Mouse (Mus musculus) kidney, embryonic 16.5 days (tissue): Measurements from ENCODE around the gene Eif2d. TPM values are rescaled to one million over a fixed set of nuclear protein-coding genes. Genes with fewer than 3 reads are reported as not detected.

Source experiments
- ATAC-seq: fragments of 200-750 bp; cut with Nextera tagmentation; 2 replicates; pipeline ENCODE4 v1.8.0; 2017; ENCODE audit warnings: moderate TSS enrichment; ENCODE audit not compliant: low FRiP score, low TSS enrichment
- H3K27ac ChIP-seq: fragments of 300-500 bp; sonication (generic); 2 replicates; pipeline ENCODE4 v1.5.1; 2014; ENCODE audit warnings: low read length
- H3K27me3 ChIP-seq: fragments of 300-500 bp; sonication (generic); 2 replicates; pipeline ENCODE4 v1.6.1; 2014; ENCODE audit warnings: low read length, control low read depth, mixed read lengths; ENCODE audit not compliant: insufficient read depth
- H3K36me3 ChIP-seq: fragments of 300-500 bp; sonication (generic); 2 replicates; pipeline ENCODE4 v1.6.1; 2014; ENCODE audit warnings: low read length, control low read depth, mixed read lengths; ENCODE audit not compliant: insufficient read depth
- H3K4me1 ChIP-seq: fragments of 300-500 bp; sonication (generic); 2 replicates; pipeline ENCODE4 v1.6.1; 2014; ENCODE audit warnings: low read length, control low read depth, mixed read lengths; ENCODE audit not compliant: insufficient read depth
- H3K4me2 ChIP-seq: fragments of 300-500 bp; sonication (generic); replicated peaks from 2 replicates; pipeline ENCODE4 v1.6.1; 2014; ENCODE audit warnings: low read depth, low read length
- H3K4me3 ChIP-seq: fragments of 300-500 bp; sonication (generic); 2 replicates; pipeline ENCODE4 v1.5.1; 2014; ENCODE audit warnings: mild to moderate bottlenecking, low read length
- H3K9ac ChIP-seq: fragments of 300-500 bp; sonication (generic); replicated peaks from 2 replicates; pipeline ENCODE4 v1.6.1; 2014; ENCODE audit warnings: low read length
- H3K9me3 ChIP-seq: fragments of 300-500 bp; sonication (generic); 2 replicates; pipeline ENCODE4 v1.6.1; 2016; ENCODE audit warnings: low read length, control low read depth
- whole genome bisulfite sequencing: fragments of 180-500 bp; shearing (Covaris S2); extraction: QIAGEN DNeasy Blood & Tissue Kit; methylation state at CpG from one replicate; pipeline ENCODE4 v1.1.7; 2014; 5-methylcytosine and 5-hydroxymethylcytosine counted together
- polyA plus RNA-seq: library from polyadenylated mRNA; unstranded; fragments of >200 nt; fragmentation: Nextera tagmentation; extraction: Ambion mirVana; gene quantifications from 2 replicates; pipeline ENCODE4 v1.2.1, GENCODE M21; 2015

Eif2d gene
- polyA plus RNA-seq, 1 experiment from 2014 or later = 70.5 TPM

- no peaks in the 10 kb centered on the region for H3K4me1 ChIP-seq
- H3K9me3 ChIP-seq = no peaks in the 10 kb centered on the region
- H3K27me3 ChIP-seq = no peaks in the 10 kb centered on the region
- 93% methylated on average over 10 of the region's 10 CpGs for WGBS
- no peak overlapping the region for H3K27ac ChIP-seq
- ATAC-seq = no peak
- no peak overlapping the region for H3K4me2 ChIP-seq
- H3K36me3 ChIP-seq = peaks cover 83% of the 10 kb centered on the region
- H3K4me3 ChIP-seq = no peak overlapping the region
- H3K9ac ChIP-seq = no peak overlapping the region
Observed at GRCm38 (mm10) chr1:131167612-131168011, 14.6 kb downstream of the Eif2d start.

GRCm38 (mm10) chr1:131173001-131173400 lies 20.0 kb downstream of the Eif2d start:
- H3K4me2 ChIP-seq = no peak overlapping the region
- H3K36me3 ChIP-seq = peaks cover 56% of the 10 kb centered on the region
- no peaks in the 10 kb centered on the region for H3K9me3 ChIP-seq
- no peak overlapping the region for H3K27ac ChIP-seq
- ATAC-seq = no peak
- WGBS = 78% methylated on average over 7 of the region's 7 CpGs
- no peak overlapping the region for H3K4me3 ChIP-seq
- no peaks in the 10 kb centered on the region for H3K27me3 ChIP-seq
- H3K4me1 ChIP-seq = no peaks in the 10 kb centered on the region
- H3K9ac ChIP-seq = no peak overlapping the region

- no peak overlapping the region for H3K4me2 ChIP-seq
- no peaks in the 10 kb centered on the region for H3K4me1 ChIP-seq
- WGBS = 71% methylated on average over 6 of the region's 6 CpGs
- H3K36me3 ChIP-seq = peaks cover 47% of the 10 kb centered on the region
- H3K4me3 ChIP-seq = no peak overlapping the region
- no peaks in the 10 kb centered on the region for H3K9me3 ChIP-seq
- H3K9ac ChIP-seq = no peak overlapping the region
- ATAC-seq = no peak
- H3K27ac ChIP-seq = 0 out of 2 replicates have a peak overlapping the region, but pooled peaks have one; percentile 13
- H3K27me3 ChIP-seq = no peaks in the 10 kb centered on the region
Observed at GRCm38 (mm10) chr1:131173809-131174208, 20.8 kb downstream of the Eif2d start.

- H3K4me3 ChIP-seq = no peak overlapping the region
- 55% methylated on average over 12 of the region's 12 CpGs for WGBS
- no peak overlapping the region for H3K9ac ChIP-seq
- no peaks in the 10 kb centered on the region for H3K27me3 ChIP-seq
- no peak overlapping the region for H3K27ac ChIP-seq
- peak; percentile 70 for ATAC-seq
- H3K36me3 ChIP-seq = peaks cover 45% of the 10 kb centered on the region
- H3K4me2 ChIP-seq = no peak overlapping the region
- H3K9me3 ChIP-seq = no peaks in the 10 kb centered on the region
- H3K4me1 ChIP-seq = no peaks in the 10 kb centered on the region
Observed at GRCm38 (mm10) chr1:131174299-131174861, 21.4 kb downstream of the Eif2d start.

GRCm38 (mm10) chr1:131175189-131175588 lies 22.2 kb downstream of the Eif2d start:
- no peaks in the 10 kb centered on the region for H3K9me3 ChIP-seq
- 100% methylated on average over 1 of the region's 1 CpGs for WGBS
- H3K36me3 ChIP-seq = peaks cover 38% of the 10 kb centered on the region
- no peak for ATAC-seq
- no peaks in the 10 kb centered on the region for H3K27me3 ChIP-seq
- no peak overlapping the region for H3K4me2 ChIP-seq
- H3K9ac ChIP-seq = no peak overlapping the region
- no peak overlapping the region for H3K27ac ChIP-seq
- H3K4me1 ChIP-seq = no peaks in the 10 kb centered on the region
- no peak overlapping the region for H3K4me3 ChIP-seq

GRCm38 (mm10) chr1:131175819-131176218 lies 22.8 kb downstream of the Eif2d start:
- H3K36me3 ChIP-seq = peaks cover 35% of the 10 kb centered on the region
- H3K4me2 ChIP-seq = no peak overlapping the region
- H3K27ac ChIP-seq = no peak overlapping the region
- no peak overlapping the region for H3K4me3 ChIP-seq
- H3K27me3 ChIP-seq = no peaks in the 10 kb centered on the region
- H3K9ac ChIP-seq = no peak overlapping the region
- no peak for ATAC-seq
- WGBS = 93% methylated on average over 8 of the region's 8 CpGs
- no peaks in the 10 kb centered on the region for H3K9me3 ChIP-seq
- no peaks in the 10 kb centered on the region for H3K4me1 ChIP-seq

- Histone ChIP-seq H3K9me3 (no peaks in the 10 kb centered on the region), H3K4me2 (no peak overlapping the region), H3K27ac (no peak overlapping the region), H3K9ac (no peak overlapping the region), H3K4me1 (no peaks in the 10 kb centered on the region), H3K4me3 (no peak overlapping the region), H3K27me3 (no peaks in the 10 kb centered on the region), H3K36me3 (peaks cover 24% of the 10 kb centered on the region)
- 80% methylated on average over 4 of the region's 4 CpGs for WGBS
- no peak for ATAC-seq
Observed at GRCm38 (mm10) chr1:131177249-131177648, 24.3 kb downstream of the Eif2d start.

- Histone ChIP-seq H3K36me3 (peaks cover 16% of the 10 kb centered on the region), H3K27ac (no peak overlapping the region), H3K27me3 (no peaks in the 10 kb centered on the region), H3K4me1 (no peaks in the 10 kb centered on the region), H3K9me3 (no peaks in the 10 kb centered on the region), H3K4me3 (no peak overlapping the region), H3K9ac (no peak overlapping the region), H3K4me2 (no peak overlapping the region)
- no peak for ATAC-seq
- 82% methylated on average over 5 of the region's 5 CpGs for WGBS
Observed at GRCm38 (mm10) chr1:131178083-131178482, 25.1 kb downstream of the Eif2d start.

- Histone ChIP-seq H3K27me3 (no peaks in the 10 kb centered on the region), H3K9me3 (no peaks in the 10 kb centered on the region), H3K4me2 (no peak overlapping the region), H3K4me3 (no peak overlapping the region), H3K27ac (no peak overlapping the region), H3K9ac (no peak overlapping the region), H3K36me3 (peaks cover 7% of the 10 kb centered on the region; the same call in 1 of the 2 replicates), H3K4me1 (no peaks in the 10 kb centered on the region)
- 97% methylated on average over 7 of the region's 7 CpGs for WGBS
- ATAC-seq = no peak
Observed at GRCm38 (mm10) chr1:131180386-131180785, 27.4 kb downstream of the Eif2d start.

- Histone ChIP-seq H3K9ac (no peak overlapping the region), H3K4me1 (no peaks in the 10 kb centered on the region), H3K4me2 (no peak overlapping the region), H3K9me3 (no peaks in the 10 kb centered on the region), H3K27me3 (no peaks in the 10 kb centered on the region), H3K4me3 (no peak overlapping the region), H3K36me3 (0 out of 2 replicates have a peak, but pooled peaks cover 3% of the 10 kb centered on the region), H3K27ac (no peak overlapping the region)
- WGBS = 66% methylated on average over 9 of the region's 9 CpGs
- peak; percentile 34; the same call in 1 of the 2 replicates for ATAC-seq
Observed at GRCm38 (mm10) chr1:131181642-131182527, 28.9 kb downstream of the Eif2d start.
